Mouse (Mus musculus) G1E (cell line): ENCODE results near the gene Cd3eap.

Source experiments
- CTCF ChIP-seq: IDR thresholded peaks from 2 replicates; pipeline ENCODE4 v1.5.1; 2012; ENCODE audit warnings: low read depth, low read length, inconsistent platforms, mixed read lengths
- GATA1 ChIP-seq: IDR thresholded peaks from 2 replicates; pipeline ENCODE4 v1.6.1; 2012; ENCODE audit warnings: borderline replicate concordance, low read length, inconsistent platforms, mixed read lengths

GRCm38 (mm10) chr7:19341250-19341649 is 18.0 kb downstream of the Cd3eap start:
- TF ChIP-seq CTCF (no peak), GATA1 (no peak)
